Mouse (Mus musculus) cerebellum, adult 2 months (tissue): Measurements from ENCODE around the gene Asb18.

ENCODE experiments used
- CTCF ChIP-seq: fragments of 200-500 bp; IDR thresholded peaks from 2 replicates; pipeline ENCODE4 v1.5.1; 2011; ENCODE audit warnings: low read depth, mild to moderate bottlenecking, control low read depth, low read length, moderate library complexity, borderline replicate concordance; ENCODE audit not compliant: insufficient read depth
- POLR2A ChIP-seq: fragments of 200-500 bp; IDR thresholded peaks from 2 replicates; pipeline ENCODE4 v1.6.1; 2011; ENCODE audit warnings: low read length, control low read depth, borderline replicate concordance; ENCODE audit not compliant: insufficient read depth

DNA sequence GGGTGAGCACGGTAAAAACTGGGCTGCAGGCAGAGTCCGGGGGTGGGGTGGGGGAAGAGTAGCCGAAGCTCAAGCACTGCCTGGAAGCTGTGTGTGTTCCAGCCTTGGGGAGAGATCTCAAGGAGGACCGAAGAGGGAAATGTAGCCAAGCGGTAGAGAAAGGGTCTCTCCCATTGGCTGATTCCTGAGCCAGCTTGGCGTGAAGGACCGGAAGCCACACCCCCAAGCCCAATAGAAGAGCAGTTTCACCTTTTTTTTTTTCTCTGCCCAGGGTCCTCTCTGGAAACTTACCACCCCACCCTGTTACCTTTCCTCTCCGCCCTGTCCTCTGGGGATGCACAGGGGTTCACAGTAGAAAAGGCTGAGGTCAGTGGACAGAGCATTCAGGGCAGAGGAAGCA lies 39.9 kb downstream of the Asb18 start:
- TF ChIP-seq CTCF (no peak), POLR2A (no peak)
